Mouse (Mus musculus) layer of hippocampus, adult 9-11 months (tissue): ENCODE measurements around the gene Vwa8.

Experiments used
- DNase-seq: peaks from one replicate; pipeline ENCODE4 v3.0.0; 2022

Vwa8 gene

GRCm38 (mm10) chr14:79236261-79236660, 387.4 kb downstream of the Vwa8 start:
- DNase-seq, result no peak

- DNase-seq, result no peak
Observed at GRCm38 (mm10) chr14:79239402-79239801, 390.6 kb downstream of the Vwa8 start.

GRCm38 (mm10) chr14:79241057-79241570, 392.3 kb downstream of the Vwa8 start:
- DNase-seq, result no peak

- no peak for DNase-seq
Observed at GRCm38 (mm10) chr14:79241656-79242385, 393.0 kb downstream of the Vwa8 start.

GRCm38 (mm10) chr14:79242386-79242720, 393.5 kb downstream of the Vwa8 start:
- no peak for DNase-seq

GRCm38 (mm10) chr14:79243038-79243883, 394.4 kb downstream of the Vwa8 start:
- DNase-seq, result no peak

- DNase-seq, result no peak
Observed at GRCm38 (mm10) chr14:79244571-79244970, 395.7 kb downstream of the Vwa8 start.

GRCm38 (mm10) chr14:79251727-79252285, 403.0 kb downstream of the Vwa8 start:
- no peak for DNase-seq
